Comparison of ENCODE assay signal across 8 mouse cellular contexts in genomic region chr11:94630199-94631011, GRCm38 (mm10). TPM values are rescaled to one million over a fixed set of nuclear protein-coding genes. Genes with fewer than 3 reads are reported as not detected.
DNase-seq lines count a peak whose midpoint lies in the region; ATAC-seq and TF ChIP-seq lines count a peak whose summit lies in the region.

No protein-coding gene starts in this region.

- H3K9me3 ChIP-seq in heart, embryonic 13.5 days = no peaks in the 10 kb centered on the region

- peak; percentile 61 for DNase-seq in ES-CJ7 (ENCODE audit: low read depth, low spot score)
- peak; percentile 52 for DNase-seq in adrenal gland, adult 8-10 months
- DNase-seq in kidney, postnatal 10 days = peak; percentile 45
- DNase-seq in lung, postnatal 4 days = peak; percentile 47 to 50
- peak; percentile 33 for DNase-seq in skeletal muscle tissue, adult 2 months (ENCODE audit: low read depth, low spot score)
- no peak for DNase-seq in layer of hippocampus, adult 18-20 months (ENCODE audit: low spot score in 2 of 2)

- peak; percentile 27; the same call in 1 of the 2 replicates for TF ChIP-seq POLR2A in embryonic fibroblast, embryonic 13.5 days (IDR thresholded peaks at IDR 0.05; ENCODE audit: low read depth, low read length)

- peak overlapping the region; percentile 91 for H3K4me2 ChIP-seq in heart, embryonic 13.5 days

- 0 out of 2 replicates have a peak, but pooled peaks have one; percentile 15 for ATAC-seq in heart, embryonic 13.5 days (ENCODE audit: extremely low read depth, insufficient number of reproducible peaks, low FRiP score, low TSS enrichment)

- peaks cover 37% of the 10 kb centered on the region for H3K36me3 ChIP-seq in heart, embryonic 13.5 days

- WGBS in heart, embryonic 13.5 days = 13% methylated on average over 26 of the region's 26 CpGs

- no peaks in the 10 kb centered on the region; the same call in 1 of the 2 replicates for H3K4me1 ChIP-seq in embryonic fibroblast, embryonic 13.5 days (ENCODE audit: control insufficient read depth, insufficient read depth, low read length)
- peaks cover 13% of the 10 kb centered on the region for H3K4me1 ChIP-seq in heart, embryonic 13.5 days

- H3K9ac ChIP-seq in heart, embryonic 13.5 days = peak overlapping the region; percentile 88

- TF ChIP-seq CTCF in embryonic fibroblast, embryonic 13.5 days (IDR thresholded peaks at IDR 0.05; ENCODE audit: borderline replicate concordance, insufficient read depth, low read length) = no peak

- no peaks in the 10 kb centered on the region for H3K27me3 ChIP-seq in heart, embryonic 13.5 days (replicated peaks)

- H3K4me3 ChIP-seq in embryonic fibroblast, embryonic 13.5 days (ENCODE audit: insufficient read depth, low read length) = peak overlapping the region; percentile 90
- peak overlapping the region; percentile 73 for H3K4me3 ChIP-seq in heart, embryonic 13.5 days

- H3K27ac ChIP-seq in embryonic fibroblast, embryonic 13.5 days (ENCODE audit: insufficient read depth, low read length) = peak overlapping the region; percentile 64
- peak overlapping the region; percentile 58 for H3K27ac ChIP-seq in heart, embryonic 13.5 days (replicated peaks)

RNA-seq across cellular contexts. Expression of gene Lrrc59, which starts 0.8 kb away (rescaled TPM):
- total RNA-seq in adrenal gland, adult 8-10 months (2022) = 100 to 1,000 TPM in 2 of 4 experiments, 10 to 100 TPM in 2; 91.8 to 129 (median 106) TPM
- 227 and 243 TPM in 2 replicates for polyA plus RNA-seq in embryonic fibroblast, embryonic 13.5 days (2011; ENCODE audit: insufficient read length, low read depth, missing spikeins)
- polyA plus RNA-seq in heart, embryonic 13.5 days (2015; fragmentation: Nextera tagmentation; extraction: Ambion mirVana) = 143 and 147 TPM in 2 replicates
- total RNA-seq in layer of hippocampus, adult 18-20 months (2021) = 10 to 100 TPM; 78.3 to 87.0 TPM

RNA-seq across cellular contexts. Expression of gene Mrpl27, which starts 23.2 kb away (rescaled TPM):
- 10 to 100 TPM; 71.9 to 79.9 (median 77.6) TPM for total RNA-seq in adrenal gland, adult 8-10 months (2022)
- polyA plus RNA-seq in embryonic fibroblast, embryonic 13.5 days (2011; ENCODE audit: insufficient read length, low read depth, missing spikeins) = 49.9 and 52.0 TPM in 2 replicates
- polyA plus RNA-seq in heart, embryonic 13.5 days (2015; fragmentation: Nextera tagmentation; extraction: Ambion mirVana) = 128 and 142 TPM in 2 replicates
- total RNA-seq in layer of hippocampus, adult 18-20 months (2021) = 10 to 100 TPM; 74.4 to 79.3 TPM

RNA-seq across cellular contexts. Expression of gene Eme1, which starts 23.4 kb away (rescaled TPM):
- total RNA-seq in adrenal gland, adult 8-10 months (2022) = 1 to 10 TPM in 1 of 4 experiments, under 1 TPM in 2, not detected in 1; 0.42 to 1.2 (median 0.62) TPM
- 8.1 and 8.9 TPM in 2 replicates for polyA plus RNA-seq in embryonic fibroblast, embryonic 13.5 days (2011; ENCODE audit: insufficient read length, low read depth, missing spikeins)
- 11.9 and 14.9 TPM in 2 replicates for polyA plus RNA-seq in heart, embryonic 13.5 days (2015; fragmentation: Nextera tagmentation; extraction: Ambion mirVana)
- total RNA-seq in layer of hippocampus, adult 18-20 months (2021) = under 1 TPM in 1 of 2 experiments, not detected in 1; 0.25 TPM

RNA-seq across cellular contexts. Expression of gene Acsf2, which starts 28.7 kb away (rescaled TPM):
- total RNA-seq in adrenal gland, adult 8-10 months (2022) = 100 to 1,000 TPM; 191 to 242 (median 213) TPM
- 13.8 and 19.4 TPM in 2 replicates for polyA plus RNA-seq in embryonic fibroblast, embryonic 13.5 days (2011; ENCODE audit: insufficient read length, low read depth, missing spikeins)
- 2.8 and 3.1 TPM in 2 replicates for polyA plus RNA-seq in heart, embryonic 13.5 days (2015; fragmentation: Nextera tagmentation; extraction: Ambion mirVana)
- total RNA-seq in layer of hippocampus, adult 18-20 months (2021) = 10 to 100 TPM; 17.2 to 19.2 TPM

RNA-seq across cellular contexts. Expression of gene Xylt2, which starts 46.9 kb away (rescaled TPM):
- 10 to 100 TPM; 13.4 to 24.5 (median 18.0) TPM for total RNA-seq in adrenal gland, adult 8-10 months (2022)
- 12.9 and 16.4 TPM in 2 replicates for polyA plus RNA-seq in embryonic fibroblast, embryonic 13.5 days (2011; ENCODE audit: insufficient read length, low read depth, missing spikeins)
- polyA plus RNA-seq in heart, embryonic 13.5 days (2015; fragmentation: Nextera tagmentation; extraction: Ambion mirVana) = 11.6 and 11.7 TPM in 2 replicates
- 10 to 100 TPM; 22.8 to 24.6 TPM for total RNA-seq in layer of hippocampus, adult 18-20 months (2021)

Comparison
In these comparisons a context has a peak if more than half of its experiments do, and no peak if none do; other contexts are left out.
1. DNase-seq: peak in ES-CJ7 (single experiment), adrenal gland, adult 8-10 months (single experiment), kidney, postnatal 10 days (single experiment), lung, postnatal 4 days (2 of 2) and skeletal muscle tissue, adult 2 months (single experiment); none in layer of hippocampus, adult 18-20 months (0 of 2).